Mouse (Mus musculus): Measurements from ENCODE around the gene Krtap17-1. TPM values are rescaled to one million over a fixed set of nuclear protein-coding genes. Genes with fewer than 3 reads are reported as not detected.

The Krtap17-1 gene
- polyA plus RNA-seq, 1 experiment from 2014 or later, result not detected

GRCm38 (mm10) chr11:100006624-100007023 lies 12.8 kb upstream of the Krtap17-1 start:
- no peak overlapping the region for H3K27ac ChIP-seq (ENCODE audit: low read length)
- no peak overlapping the region for H3K4me2 ChIP-seq (ENCODE audit: low read depth, low read length)
- ATAC-seq (ENCODE audit: low read depth), result no peak

DNA sequence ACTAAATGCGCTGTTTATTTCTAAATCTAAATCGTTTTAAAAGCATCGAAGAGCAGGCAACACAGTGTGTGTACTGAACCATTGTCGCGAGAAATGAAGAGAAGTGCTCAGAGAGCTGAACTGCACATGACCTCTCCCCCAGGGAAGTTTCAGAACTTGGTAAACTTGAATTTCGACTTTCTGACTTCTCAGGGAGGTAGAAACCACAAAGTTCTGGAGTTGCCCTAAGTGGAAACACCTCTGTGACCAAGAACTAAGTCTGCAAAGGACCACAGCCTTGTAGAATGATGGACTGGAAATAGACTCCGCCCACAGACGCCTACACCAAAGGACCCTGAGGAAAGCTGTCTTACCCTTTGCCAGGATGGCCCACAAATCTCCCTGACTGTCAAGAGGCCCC lies 12.1 kb upstream of the Krtap17-1 start:
- 71% methylated on average over 8 of the region's 8 CpGs for WGBS (ENCODE audit: insufficient replicate concordance)
- Histone ChIP-seq H3K27me3 (ENCODE audit: control insufficient read depth, insufficient read depth, low read depth, low read length) (no peaks in the 10 kb centered on the region), H3K27ac (ENCODE audit: low read length) (no peak overlapping the region), H3K36me3 (ENCODE audit: control insufficient read depth, insufficient read depth) (no peaks in the 10 kb centered on the region), H3K4me2 (ENCODE audit: low read depth, low read length) (no peak overlapping the region), H3K4me1 (ENCODE audit: control insufficient read depth, low read depth, low read length) (no peaks in the 10 kb centered on the region), H3K4me3 (ENCODE audit: low read depth, low read length) (no peak overlapping the region), H3K9ac (ENCODE audit: low read depth, low read length) (no peak overlapping the region), H3K9me3 (replicated peaks; ENCODE audit: control insufficient read depth, low read length) (no peaks in the 10 kb centered on the region)
- no peak for ATAC-seq (ENCODE audit: low read depth)

More at GRCm38 (mm10) chr11:100006624-100007023, 12.8 kb upstream of the Krtap17-1 start:
- Histone ChIP-seq H3K36me3 (ENCODE audit: control insufficient read depth, insufficient read depth) (no peaks in the 10 kb centered on the region), H3K27me3 (ENCODE audit: control insufficient read depth, insufficient read depth, low read depth, low read length) (no peaks in the 10 kb centered on the region), H3K9me3 (replicated peaks; ENCODE audit: control insufficient read depth, low read length) (no peaks in the 10 kb centered on the region), H3K4me1 (ENCODE audit: control insufficient read depth, low read depth, low read length) (no peaks in the 10 kb centered on the region), H3K4me3 (ENCODE audit: low read depth, low read length) (no peak overlapping the region), H3K9ac (ENCODE audit: low read depth, low read length) (no peak overlapping the region)
- 36% methylated on average over 3 of the region's 3 CpGs for WGBS (ENCODE audit: insufficient replicate concordance)

GRCm38 (mm10) chr11:100004846-100005245 lies 11.1 kb upstream of the Krtap17-1 start:
- no peak overlapping the region for H3K27ac ChIP-seq (ENCODE audit: low read length)
- no peak for ATAC-seq (ENCODE audit: low read depth)
- WGBS (ENCODE audit: insufficient replicate concordance), result 20% methylated on average over 6 of the region's 6 CpGs

GRCm38 (mm10) chr11:99999091-99999490 lies 5.3 kb upstream of the Krtap17-1 start:
- H3K4me2 ChIP-seq (ENCODE audit: low read depth, low read length), result no peak overlapping the region
- H3K9ac ChIP-seq (ENCODE audit: low read depth, low read length), result no peak overlapping the region
- no peaks in the 10 kb centered on the region for H3K27me3 ChIP-seq (ENCODE audit: control insufficient read depth, insufficient read depth, low read depth, low read length)
- H3K4me3 ChIP-seq (ENCODE audit: low read depth, low read length), result no peak overlapping the region
- no peak overlapping the region for H3K27ac ChIP-seq (ENCODE audit: low read length)
- H3K9me3 ChIP-seq (replicated peaks; ENCODE audit: control insufficient read depth, low read length), result no peaks in the 10 kb centered on the region
- no peak for ATAC-seq (ENCODE audit: low read depth)
- no peaks in the 10 kb centered on the region for H3K36me3 ChIP-seq (ENCODE audit: control insufficient read depth, insufficient read depth)
- H3K4me1 ChIP-seq (ENCODE audit: control insufficient read depth, low read depth, low read length), result no peaks in the 10 kb centered on the region
- WGBS (ENCODE audit: insufficient replicate concordance), result 71% methylated on average over 7 of the region's 7 CpGs

More at GRCm38 (mm10) chr11:100004846-100005245, 11.1 kb upstream of the Krtap17-1 start:
- H3K4me2 ChIP-seq (ENCODE audit: low read depth, low read length), result no peak overlapping the region
- no peaks in the 10 kb centered on the region for H3K36me3 ChIP-seq (ENCODE audit: control insufficient read depth, insufficient read depth)
- H3K4me1 ChIP-seq (ENCODE audit: control insufficient read depth, low read depth, low read length), result no peaks in the 10 kb centered on the region
- no peak overlapping the region for H3K4me3 ChIP-seq (ENCODE audit: low read depth, low read length)
- H3K9ac ChIP-seq (ENCODE audit: low read depth, low read length), result no peak overlapping the region
- H3K27me3 ChIP-seq (ENCODE audit: control insufficient read depth, insufficient read depth, low read depth, low read length), result no peaks in the 10 kb centered on the region
- H3K9me3 ChIP-seq (replicated peaks; ENCODE audit: control insufficient read depth, low read length), result no peaks in the 10 kb centered on the region

DNA sequence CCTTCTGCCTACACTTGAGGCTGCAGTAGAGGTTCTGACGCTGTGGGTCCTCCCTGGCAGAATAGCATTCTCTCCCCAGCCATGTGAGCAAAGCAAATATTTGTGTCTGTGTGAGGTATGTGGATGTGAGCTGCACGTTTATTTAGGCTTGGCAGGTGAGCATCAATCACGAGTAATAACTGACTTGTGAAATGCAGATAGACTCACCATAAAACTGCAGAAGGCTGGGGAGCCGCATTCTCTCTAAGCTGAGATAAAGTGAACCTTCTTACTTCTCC lies 529 bp upstream of the Krtap17-1 start:
- ATAC-seq (ENCODE audit: low read depth), result no peak
- Histone ChIP-seq H3K4me2 (ENCODE audit: low read depth, low read length) (no peak overlapping the region), H3K36me3 (ENCODE audit: control insufficient read depth, insufficient read depth) (no peaks in the 10 kb centered on the region), H3K9me3 (replicated peaks; ENCODE audit: control insufficient read depth, low read length) (no peaks in the 10 kb centered on the region), H3K4me1 (ENCODE audit: control insufficient read depth, low read depth, low read length) (no peaks in the 10 kb centered on the region), H3K27ac (ENCODE audit: low read length) (no peak overlapping the region), H3K4me3 (ENCODE audit: low read depth, low read length) (no peak overlapping the region), H3K9ac (ENCODE audit: low read depth, low read length) (no peak overlapping the region), H3K27me3 (ENCODE audit: control insufficient read depth, insufficient read depth, low read depth, low read length) (peaks cover 6% of the 10 kb centered on the region; the same call in 1 of the 2 replicates)
- WGBS (ENCODE audit: insufficient replicate concordance), result 37% methylated on average over 4 of the region's 4 CpGs

DNA sequence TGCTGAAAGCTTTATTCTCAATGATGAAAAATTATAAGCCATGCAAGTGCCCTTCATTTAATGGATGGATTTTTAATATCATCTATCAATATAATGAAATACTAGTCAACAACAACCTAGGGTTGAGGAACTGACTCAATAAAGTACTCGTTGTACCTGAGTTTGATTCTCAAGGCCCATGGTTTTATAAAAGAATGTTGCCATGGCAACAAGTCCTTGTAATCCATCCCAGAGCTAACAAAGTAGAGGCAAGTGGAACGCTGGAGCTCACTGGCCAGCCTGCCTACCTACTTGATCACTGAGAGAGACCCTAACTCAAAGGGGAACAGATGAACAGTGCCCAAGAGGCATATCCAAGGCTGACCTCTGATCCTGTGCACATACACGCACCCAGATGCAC lies 3.2 kb downstream of the Krtap17-1 start:
- no peak overlapping the region for H3K9ac ChIP-seq (ENCODE audit: low read depth, low read length)
- H3K27me3 ChIP-seq (ENCODE audit: control insufficient read depth, insufficient read depth, low read depth, low read length), result peaks cover 6% of the 10 kb centered on the region; the same call in 1 of the 2 replicates
- no peak overlapping the region for H3K4me3 ChIP-seq (ENCODE audit: low read depth, low read length)
- H3K27ac ChIP-seq (ENCODE audit: low read length), result no peak overlapping the region
- no peaks in the 10 kb centered on the region for H3K36me3 ChIP-seq (ENCODE audit: control insufficient read depth, insufficient read depth)
- no peak for ATAC-seq (ENCODE audit: low read depth)
- H3K4me1 ChIP-seq (ENCODE audit: control insufficient read depth, low read depth, low read length), result no peaks in the 10 kb centered on the region
- H3K4me2 ChIP-seq (ENCODE audit: low read depth, low read length), result no peak overlapping the region
- WGBS (ENCODE audit: insufficient replicate concordance), result 69% methylated on average over 3 of the region's 3 CpGs
- no peaks in the 10 kb centered on the region for H3K9me3 ChIP-seq (replicated peaks; ENCODE audit: control insufficient read depth, low read length)

DNA sequence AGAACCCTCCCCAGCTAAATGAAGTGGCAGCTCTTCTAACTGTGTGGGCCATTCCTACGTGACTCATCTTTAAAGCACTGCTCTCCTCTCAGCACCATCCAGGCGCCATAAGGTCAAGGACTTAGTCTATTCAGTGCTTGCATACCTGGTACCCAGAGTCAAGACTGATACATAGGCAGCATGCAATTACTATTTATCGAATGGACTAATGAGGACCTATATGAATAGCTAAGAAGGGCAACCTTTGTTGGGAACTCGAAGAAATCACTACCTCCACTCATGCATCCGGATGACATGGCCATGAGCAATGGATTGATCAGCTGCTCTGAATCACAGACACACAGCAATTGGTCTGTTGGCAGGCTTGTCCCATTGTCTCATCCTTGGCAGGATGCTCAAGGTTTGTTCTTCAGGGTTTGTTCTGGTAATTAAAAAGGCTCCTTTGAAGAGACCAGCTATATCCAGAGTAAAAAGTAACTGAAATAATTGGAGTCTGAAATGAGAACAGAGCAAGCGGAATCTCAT lies 3.9 kb downstream of the Krtap17-1 start:
- no peak overlapping the region for H3K4me2 ChIP-seq (ENCODE audit: low read depth, low read length)
- no peaks in the 10 kb centered on the region for H3K4me1 ChIP-seq (ENCODE audit: control insufficient read depth, low read depth, low read length)
- ATAC-seq (ENCODE audit: low read depth), result no peak
- no peaks in the 10 kb centered on the region for H3K36me3 ChIP-seq (ENCODE audit: control insufficient read depth, insufficient read depth)
- H3K9ac ChIP-seq (ENCODE audit: low read depth, low read length), result no peak overlapping the region
- H3K27ac ChIP-seq (ENCODE audit: low read length), result no peak overlapping the region
- H3K9me3 ChIP-seq (replicated peaks; ENCODE audit: control insufficient read depth, low read length), result no peaks in the 10 kb centered on the region
- 53% methylated on average over 6 of the region's 6 CpGs for WGBS (ENCODE audit: insufficient replicate concordance)
- no peak overlapping the region for H3K4me3 ChIP-seq (ENCODE audit: low read depth, low read length)
- H3K27me3 ChIP-seq (ENCODE audit: control insufficient read depth, insufficient read depth, low read depth, low read length), result peaks cover 6% of the 10 kb centered on the region; the same call in 1 of the 2 replicates

DNA sequence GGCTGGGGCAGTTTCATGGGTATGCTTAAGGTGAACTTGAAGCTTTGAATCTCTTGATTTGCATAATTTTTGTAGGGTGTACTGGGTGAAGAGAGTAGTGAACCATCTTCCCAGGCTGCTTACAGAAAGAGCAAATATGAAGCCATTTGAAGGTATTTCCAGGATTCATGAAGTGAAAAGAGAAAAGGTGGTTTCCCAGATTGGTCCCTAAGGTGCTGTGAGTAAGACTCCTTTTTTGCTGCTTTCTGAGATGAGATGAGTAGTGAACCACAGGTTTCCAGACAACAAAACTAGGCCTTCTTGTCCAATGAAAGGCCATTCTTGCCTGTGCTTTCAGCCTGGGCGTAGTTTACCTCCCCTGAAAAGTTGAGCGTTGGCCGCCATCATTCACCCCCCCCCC lies 5.3 kb downstream of the Krtap17-1 start:
- Histone ChIP-seq H3K9me3 (replicated peaks; ENCODE audit: control insufficient read depth, low read length) (no peaks in the 10 kb centered on the region), H3K27ac (ENCODE audit: low read length) (no peak overlapping the region), H3K4me2 (ENCODE audit: low read depth, low read length) (no peak overlapping the region), H3K9ac (ENCODE audit: low read depth, low read length) (no peak overlapping the region), H3K36me3 (ENCODE audit: control insufficient read depth, insufficient read depth) (no peaks in the 10 kb centered on the region), H3K27me3 (ENCODE audit: control insufficient read depth, insufficient read depth, low read depth, low read length) (0 out of 2 replicates have a peak, but pooled peaks cover 3% of the 10 kb centered on the region), H3K4me1 (ENCODE audit: control insufficient read depth, low read depth, low read length) (no peaks in the 10 kb centered on the region), H3K4me3 (ENCODE audit: low read depth, low read length) (no peak overlapping the region)
- WGBS (ENCODE audit: insufficient replicate concordance), result 65% methylated on average over 3 of the region's 3 CpGs
- no peak for ATAC-seq (ENCODE audit: low read depth)

DNA sequence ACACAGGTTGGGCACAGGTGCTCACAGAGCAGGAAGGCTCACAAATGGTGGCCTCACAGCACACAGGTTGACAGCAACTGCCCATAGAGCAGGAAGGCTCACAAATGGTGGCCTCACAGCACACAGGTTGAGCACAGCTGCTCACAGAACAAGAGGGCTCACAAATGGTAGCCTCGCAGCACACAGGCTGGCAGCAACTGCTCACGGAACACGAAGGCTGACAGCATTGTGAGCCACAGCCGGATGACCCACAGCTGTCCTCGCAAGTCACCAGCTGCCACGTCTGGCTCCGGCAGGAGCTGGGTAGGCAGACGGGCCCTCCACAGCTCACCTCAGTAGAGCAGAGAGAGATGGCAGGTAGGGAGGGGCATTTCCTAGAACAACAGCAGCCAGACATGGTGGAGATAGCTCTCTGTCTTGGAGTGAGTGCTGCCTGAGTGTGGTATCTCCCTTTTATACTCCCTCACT lies 7.6 kb downstream of the Krtap17-1 start, which contains the start of gene Krtap16-1:
Krtap16-1 (minus strand) TSS at position 418 of the 468 bp plus-strand sequence.
- WGBS (ENCODE audit: insufficient replicate concordance), result 74% methylated on average over 8 of the region's 8 CpGs
- ATAC-seq (ENCODE audit: low read depth), result no peak
- no peak within 1 kb of the TSS for H3K4me2 ChIP-seq (ENCODE audit: low read depth, low read length)
- no peak within 1 kb of the TSS for H3K9ac ChIP-seq (ENCODE audit: low read depth, low read length)
- H3K9me3 ChIP-seq (replicated peaks; ENCODE audit: control insufficient read depth, low read length), result no peaks in the 10 kb centered on the region
- H3K4me3 ChIP-seq (ENCODE audit: low read depth, low read length), result no peak within 1 kb of the TSS
- H3K27me3 ChIP-seq (ENCODE audit: control insufficient read depth, insufficient read depth, low read depth, low read length), result no peaks in the 10 kb centered on the region
- H3K27ac ChIP-seq (ENCODE audit: low read length), result no peak within 1 kb of the TSS
- no peaks in the 10 kb centered on the region for H3K36me3 ChIP-seq (ENCODE audit: control insufficient read depth, insufficient read depth)
- H3K4me1 ChIP-seq (ENCODE audit: control insufficient read depth, low read depth, low read length), result no peaks in the 10 kb centered on the region
